Mouse (Mus musculus) heart, adult 2 months (tissue): ENCODE measurements around the gene Ppt2.

Source experiments
- CTCF ChIP-seq: fragments of 200-600 bp; IDR thresholded peaks from 2 replicates; pipeline ENCODE4 v1.8.1; 2022; ENCODE audit warnings: antibody characterized with exemption, mild to moderate bottlenecking, moderate library complexity
- POLR2A ChIP-seq: fragments of 200-500 bp; IDR thresholded peaks from 2 replicates; pipeline ENCODE4 v1.6.1; 2011; ENCODE audit warnings: mild to moderate bottlenecking, low read depth, low read length, control low read depth; ENCODE audit not compliant: insufficient read depth

DNA sequence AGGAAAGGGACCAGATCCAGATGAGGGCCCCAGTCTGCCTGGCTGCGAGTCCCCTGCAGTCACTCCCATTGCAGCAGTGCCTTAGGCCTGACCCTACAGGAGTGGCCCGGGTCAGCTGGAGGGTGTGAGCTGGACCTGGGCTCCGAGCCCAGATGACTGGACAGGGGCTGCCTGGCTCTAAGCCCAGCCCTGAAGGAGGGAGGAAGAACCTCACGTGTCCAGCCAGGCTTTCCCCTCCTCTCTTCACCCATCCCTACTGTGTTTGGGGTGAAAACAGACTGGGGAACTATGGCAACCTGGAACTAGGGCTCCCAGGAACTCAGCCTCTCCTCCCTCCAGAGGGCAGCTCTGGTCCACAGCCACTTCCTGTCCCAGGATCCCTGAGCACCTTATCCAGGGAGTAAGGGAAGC, 27.3 kb upstream of the Ppt2 start:
- TF ChIP-seq POLR2A (peak; percentile 41; the same call in 1 of the 2 replicates), CTCF (peak; percentile 61)
